Mouse (Mus musculus): Measurements from ENCODE around the gene 4930519P11Rik. TPM values are rescaled to one million over a fixed set of nuclear protein-coding genes. Genes with fewer than 3 reads are reported as not detected.
A peak's percentile ranks its signal among the peaks of the same experiment; 100 is the strongest.

Gene 4930519P11Rik
- total and polyA plus RNA-seq, 3 experiments, result 0.22 TPM; not detected in 2

DNA sequence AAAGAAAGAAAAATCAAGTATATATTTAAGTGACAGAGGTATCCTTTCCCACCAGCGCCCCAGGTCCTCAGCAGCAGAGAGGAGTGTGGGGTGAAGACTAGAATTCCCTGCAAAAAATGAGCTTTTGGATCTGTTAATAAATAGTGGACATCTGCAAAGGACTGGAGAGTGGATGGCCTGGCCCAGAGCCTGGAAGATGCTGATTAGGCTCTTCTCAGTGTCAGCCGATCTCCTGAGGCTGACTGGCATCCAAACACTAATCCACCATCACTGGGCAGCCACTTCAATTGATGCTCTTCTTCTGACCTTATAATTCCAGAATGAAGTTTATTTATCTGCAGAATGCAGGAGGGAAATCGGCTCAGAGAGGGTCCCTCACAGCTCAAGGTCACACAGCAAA lies 40.2 kb downstream of the 4930519P11Rik start:
- no peak for TF ChIP-seq NELFE (IDR thresholded peaks at IDR 0.05; ENCODE audit: low read depth, low read length)
- Histone ChIP-seq H3K79me2 (ENCODE audit: control insufficient read depth, insufficient read depth, low read length, poor library complexity) (peaks cover 14% of the 10 kb centered on the region), H3K9ac (ENCODE audit: control insufficient read depth, low read depth, low read length, poor library complexity, severe bottlenecking) (no peak overlapping the region), H3K36me3 (ENCODE audit: control insufficient read depth in 1 of 2, insufficient read depth in 2 of 2, low read length in 2 of 2) (peaks cover 0 to 12% of the 10 kb centered on the region in 2 experiments; a peak in 2 of 4 replicates), H3K4me1 (ENCODE audit: control insufficient read depth in 1 of 2, insufficient read depth in 2 of 2, low read length in 2 of 2) (peaks cover 0 to 13% of the 10 kb centered on the region in 2 experiments; a peak in 3 of 4 replicates), H3K4me3 (ENCODE audit: control insufficient read depth in 1 of 2, insufficient read depth in 1 of 2, low read depth in 2 of 2, low read length in 2 of 2) (no peak overlapping the region), H3K9me3 (replicated peaks; ENCODE audit: insufficient read depth, low read length) (no peaks in the 10 kb centered on the region), H3K27me3 (ENCODE audit: control insufficient read depth in 1 of 2, insufficient read depth in 2 of 2, low read length in 2 of 2) (no peaks in the 10 kb centered on the region), H3K27ac (ENCODE audit: control insufficient read depth, low read depth, low read length) (no peak overlapping the region)
- no peak for DNase-seq (ENCODE audit: low read depth, low spot score)

DNA sequence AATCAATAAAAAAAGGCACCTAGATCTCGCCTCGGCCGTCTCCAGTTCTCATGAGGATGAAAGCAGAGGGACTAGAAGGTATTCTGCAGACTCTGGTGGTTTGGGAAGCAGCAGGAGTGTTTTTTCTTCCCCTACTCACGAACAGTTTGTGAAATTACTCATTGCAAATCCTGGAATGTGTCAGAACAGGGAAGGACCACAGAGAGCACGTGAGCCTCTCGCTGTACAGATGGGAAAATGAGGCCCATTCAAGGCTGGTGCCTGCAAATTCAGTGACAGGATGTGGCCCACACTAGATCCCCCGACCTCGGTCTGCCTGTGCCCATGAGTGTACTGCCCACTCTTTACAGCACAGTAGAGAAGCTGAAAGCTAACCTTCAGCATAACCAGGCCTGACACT lies 41.3 kb downstream of the 4930519P11Rik start:
- Histone ChIP-seq H3K9me3 (replicated peaks; ENCODE audit: insufficient read depth, low read length) (no peaks in the 10 kb centered on the region), H3K27me3 (ENCODE audit: control insufficient read depth in 1 of 2, insufficient read depth in 2 of 2, low read length in 2 of 2) (no peaks in the 10 kb centered on the region), H3K9ac (ENCODE audit: control insufficient read depth, low read depth, low read length, poor library complexity, severe bottlenecking) (no peak overlapping the region), H3K4me1 (ENCODE audit: control insufficient read depth in 1 of 2, insufficient read depth in 2 of 2, low read length in 2 of 2) (peaks cover 0 to 20% of the 10 kb centered on the region in 2 experiments; a peak in 3 of 4 replicates), H3K27ac (ENCODE audit: control insufficient read depth, low read depth, low read length) (no peak overlapping the region), H3K79me2 (ENCODE audit: control insufficient read depth, insufficient read depth, low read length, poor library complexity) (peaks cover 21% of the 10 kb centered on the region), H3K36me3 (ENCODE audit: control insufficient read depth in 1 of 2, insufficient read depth in 2 of 2, low read length in 2 of 2) (peaks cover 0 to 20% of the 10 kb centered on the region in 2 experiments; a peak in 2 of 4 replicates), H3K4me3 (ENCODE audit: control insufficient read depth in 1 of 2, insufficient read depth in 1 of 2, low read depth in 2 of 2, low read length in 2 of 2) (no peak overlapping the region)
- TF ChIP-seq ELF1 (IDR thresholded peaks at IDR 0.05; ENCODE audit: low read depth, low read length), result no peak
- no peak for TF ChIP-seq MYC (IDR thresholded peaks at IDR 0.05; ENCODE audit: low read depth, low read length)
- no peak for TF ChIP-seq ZNF384 (IDR thresholded peaks at IDR 0.05; ENCODE audit: low read depth, low read length)
- no peak for TF ChIP-seq MEF2A (IDR thresholded peaks at IDR 0.05; ENCODE audit: extremely low read depth, insufficient replicate concordance, low read depth, low read length, poor library complexity, severe bottlenecking)
- no peak for TF ChIP-seq BHLHE40 (IDR thresholded peaks at IDR 0.05; ENCODE audit: borderline replicate concordance, low read depth, low read length)
- no peak for TF ChIP-seq EP300 (IDR thresholded peaks at IDR 0.05; ENCODE audit: low read depth in 1 of 2, low read length in 2 of 2)
- TF ChIP-seq SMC3 (IDR thresholded peaks at IDR 0.05; ENCODE audit: low read depth, low read length), result no peak
- TF ChIP-seq TBP (IDR thresholded peaks at IDR 0.05; ENCODE audit: low read depth, low read length), result no peak
- no peak for TF ChIP-seq MAX (IDR thresholded peaks at IDR 0.05; ENCODE audit: low read length)
- no peak for TF ChIP-seq USF1 (IDR thresholded peaks at IDR 0.05; ENCODE audit: low read depth, low read length)
- no peak for TF ChIP-seq ZC3H11A (IDR thresholded peaks at IDR 0.05; ENCODE audit: low read depth, low read length)
- DNase-seq (ENCODE audit: low read depth, low spot score), result no peak

DNA sequence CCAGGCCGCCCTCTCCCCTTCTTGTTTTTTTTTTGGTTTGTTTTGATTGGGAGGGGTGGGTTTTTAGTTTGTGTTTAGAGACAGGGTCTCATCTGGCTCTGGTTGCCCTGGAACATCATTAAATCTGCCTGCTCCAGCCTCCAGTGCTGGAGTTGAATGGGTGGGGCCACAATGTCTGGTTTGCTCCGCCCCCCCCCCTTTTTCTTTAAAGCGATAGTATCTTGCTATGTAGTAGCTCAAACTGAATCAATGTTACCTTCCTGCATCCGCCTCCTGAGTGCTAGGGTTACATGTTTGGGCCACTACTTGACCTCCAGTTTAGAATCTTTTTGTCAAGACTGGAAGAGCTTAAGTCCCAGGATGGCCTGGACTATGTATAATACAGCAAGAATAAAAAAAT lies 42.0 kb downstream of the 4930519P11Rik start:
- peaks cover 27% of the 10 kb centered on the region for H3K79me2 ChIP-seq (ENCODE audit: control insufficient read depth, insufficient read depth, low read length, poor library complexity)
- DNase-seq (ENCODE audit: low read depth, low spot score), result peak; percentile 66
- H3K4me3 ChIP-seq (ENCODE audit: control insufficient read depth in 1 of 2, insufficient read depth in 1 of 2, low read depth in 2 of 2, low read length in 2 of 2), result peak overlapping the region; percentile 54 to 63; a peak in 2 of 4 replicates
- peaks cover 0 to 23% of the 10 kb centered on the region in 2 experiments; a peak in 2 of 4 replicates for H3K36me3 ChIP-seq (ENCODE audit: control insufficient read depth in 1 of 2, insufficient read depth in 2 of 2, low read length in 2 of 2)
- H3K4me1 ChIP-seq (ENCODE audit: control insufficient read depth in 1 of 2, insufficient read depth in 2 of 2, low read length in 2 of 2), result peaks cover 0 to 20% of the 10 kb centered on the region in 2 experiments; a peak in 3 of 4 replicates
- no peak overlapping the region for H3K27ac ChIP-seq (ENCODE audit: control insufficient read depth, low read depth, low read length)
- peak overlapping the region; percentile 61 for H3K9ac ChIP-seq (ENCODE audit: control insufficient read depth, low read depth, low read length, poor library complexity, severe bottlenecking)
- no peaks in the 10 kb centered on the region for H3K9me3 ChIP-seq (replicated peaks; ENCODE audit: insufficient read depth, low read length)
- no peaks in the 10 kb centered on the region for H3K27me3 ChIP-seq (ENCODE audit: control insufficient read depth in 1 of 2, insufficient read depth in 2 of 2, low read length in 2 of 2)
- TF ChIP-seq GATA1 (IDR thresholded peaks at IDR 0.05; ENCODE audit: low read depth, low read length) (0 out of 2 replicates have a peak, but pooled peaks have one; percentile 10), MYB (IDR thresholded peaks at IDR 0.05; ENCODE audit: low read depth, low read length) (no peak), CTCF (IDR thresholded peaks at IDR 0.05 in 2 of 3, conservative IDR thresholded peaks at IDR 0.05 in 1 of 3; ENCODE audit: control insufficient read depth in 1 of 3, insufficient read depth in 1 of 3, low read depth in 2 of 3, low read length in 3 of 3, poor library complexity in 1 of 3, severe bottlenecking in 1 of 3) (no peak), POLR2AphosphoS2 (IDR thresholded peaks at IDR 0.05; ENCODE audit: low read length) (no peak), GABPA (IDR thresholded peaks at IDR 0.05; ENCODE audit: low read depth, low read length) (no peak), TAL1 (IDR thresholded peaks at IDR 0.05; ENCODE audit: low read length) (no peak), NRF1 (IDR thresholded peaks at IDR 0.05; ENCODE audit: insufficient read depth, low read depth, low read length, poor library complexity, severe bottlenecking) (0 out of 2 replicates have a peak, but pooled peaks have one; percentile 13), MEF2A (IDR thresholded peaks at IDR 0.05; ENCODE audit: extremely low read depth, insufficient replicate concordance, low read depth, low read length, poor library complexity, severe bottlenecking) (no peak), POLR2A (IDR thresholded peaks at IDR 0.05; ENCODE audit: control insufficient read depth in 1 of 2, insufficient read depth in 1 of 2, low read depth in 1 of 2, low read length in 2 of 2, poor library complexity in 1 of 2) (0 out of 4 replicates have a peak, but pooled peaks of 1 of the 2 experiments have one; percentile 28), CHD2 (IDR thresholded peaks at IDR 0.05; ENCODE audit: low read length) (no peak), TBP (IDR thresholded peaks at IDR 0.05; ENCODE audit: low read depth, low read length) (0 out of 2 replicates have a peak, but pooled peaks have one; percentile 26), USF2 (IDR thresholded peaks at IDR 0.05; ENCODE audit: borderline replicate concordance in 1 of 2, insufficient read depth in 1 of 2, low read depth in 1 of 2, low read length in 2 of 2) (no peak), NELFE (IDR thresholded peaks at IDR 0.05; ENCODE audit: low read depth, low read length) (0 out of 2 replicates have a peak, but pooled peaks have one; percentile 19), MAFK (IDR thresholded peaks at IDR 0.05; ENCODE audit: borderline replicate concordance, low read depth, low read length) (no peak), MAX (IDR thresholded peaks at IDR 0.05; ENCODE audit: low read length) (no peak), ZNF384 (IDR thresholded peaks at IDR 0.05; ENCODE audit: low read depth, low read length) (peak; percentile 87), RAD21 (IDR thresholded peaks at IDR 0.05; ENCODE audit: low read depth, low read length) (no peak), ELF1 (IDR thresholded peaks at IDR 0.05; ENCODE audit: low read depth, low read length) (no peak), ZC3H11A (IDR thresholded peaks at IDR 0.05; ENCODE audit: low read depth, low read length) (no peak)

Data from MEL (cell line).